24 mouse cellular contexts compared by ENCODE assay signal in genomic region chr17:15177390-15177789, GRCm38 (mm10).
DNase-seq lines count a peak whose midpoint lies in the region; ATAC-seq and TF ChIP-seq lines count a peak whose summit lies in the region.
"Had no signal": no experiment of that assay in that cellular context is flagged by ENCODE, and none has a peak within 500 bp of the region (broad histone marks: within the 10 kb centered on the region; RNA-seq: fewer than 3 reads in every experiment).

No protein-coding gene starts in this region.

- no peak for ATAC-seq in forebrain, embryonic 15.5 days (replicated peaks)
- ATAC-seq: activated CD4-positive, CD25-positive, alpha-beta regulatory T cell, adult 4 months; CD4-positive, CD25-positive, alpha-beta regulatory T cell, adult 4 months; forebrain, embryonic 14.5 days; hindbrain, postnatal 0 days had no signal

- 0 out of 2 replicates have a peak, but pooled peaks have one; percentile 40 for TF ChIP-seq EP300 in CH12.LX (IDR thresholded peaks at IDR 0.05; ENCODE audit: low read length)

- H3K36me3 ChIP-seq in CH12.LX (replicated peaks in 1 of 2; ENCODE audit: control insufficient read depth in 1 of 2, insufficient read depth in 1 of 2, low read length in 1 of 2), result no peaks in the 10 kb centered on the region
- H3K36me3 ChIP-seq in forebrain, embryonic 15.5 days, result no peaks in the 10 kb centered on the region
- H3K36me3 ChIP-seq: embryonic facial prominence, embryonic 12.5 days; embryonic facial prominence, embryonic 15.5 days; heart, embryonic 12.5 days; heart, embryonic 15.5 days had no signal

- no peak overlapping the region for H3K27ac ChIP-seq in CH12.LX (ENCODE audit: insufficient read depth, low read depth)
- no peak overlapping the region for H3K27ac ChIP-seq in layer of hippocampus, adult 2 months
- no peak overlapping the region for H3K27ac ChIP-seq in forebrain, embryonic 15.5 days (replicated peaks)
- H3K27ac ChIP-seq: embryonic facial prominence, embryonic 12.5 days; embryonic facial prominence, embryonic 15.5 days; heart, embryonic 15.5 days; hindbrain, embryonic 14.5 days; hindbrain, postnatal 0 days had no signal

- no peak for TF ChIP-seq CTCF in CH12.LX (conservative IDR thresholded peaks at IDR 0.05 in 1 of 2, IDR thresholded peaks at IDR 0.05 in 1 of 2; ENCODE audit: low read depth in 2 of 2, low read length in 2 of 2)
- TF ChIP-seq CTCF in layer of hippocampus, adult 2 months (conservative IDR thresholded peaks at IDR 0.05), result no peak

- peaks cover 5 to 22% of the 10 kb centered on the region in 2 experiments; a peak in 3 of 4 replicates for H3K4me1 ChIP-seq in CH12.LX (ENCODE audit: control insufficient read depth in 1 of 2, insufficient read depth in 2 of 2)
- peaks cover 8% of the 10 kb centered on the region for H3K4me1 ChIP-seq in forebrain, embryonic 15.5 days
- H3K4me1 ChIP-seq: embryonic facial prominence, embryonic 12.5 days; embryonic facial prominence, embryonic 15.5 days; heart, embryonic 15.5 days had no signal

- dilution Hi-C loops in CH12.LX (cut with MboI; ENCODE audit: extremely low pct_ligation_motif_present, extremely low pct_unique_long_range_greater_than_20kb, low sequenced_read_pairs), result no loop called here

- in situ Hi-C loops in CH12.LX (cut with MboI; ENCODE audit: low pct_ligation_motif_present, low pct_unique_long_range_greater_than_20kb, low sequenced_read_pairs), result no loop called here

- no peak overlapping the region for H3K4me2 ChIP-seq in CH12.LX (ENCODE audit: insufficient read depth, low read depth, poor library complexity, severe bottlenecking)
- no peak overlapping the region for H3K4me2 ChIP-seq in forebrain, embryonic 15.5 days (replicated peaks)
- H3K4me2 ChIP-seq: embryonic facial prominence, embryonic 12.5 days; embryonic facial prominence, embryonic 15.5 days; heart, embryonic 12.5 days; heart, embryonic 15.5 days; hindbrain, embryonic 14.5 days had no signal

- DNase-seq in kidney, postnatal 14 days, result peak; percentile 24
- DNase-seq in kidney, postnatal 10 days, result no peak
- no peak for DNase-seq in CH12.LX (ENCODE audit: extremely low read depth)
- DNase-seq in lung, postnatal 10 days, result peak; percentile 50
- DNase-seq in lung, postnatal 36 days, result peak; percentile 74
- no peak for DNase-seq in spleen, postnatal 36 days (ENCODE audit: low spot score in 2 of 2)
- no peak for DNase-seq in layer of hippocampus, adult 2 months (ENCODE audit: low spot score in 2 of 2)
- DNase-seq: adrenal gland, adult 8-10 months; cerebellum, adult 11 months; cerebellum, adult 9-11 months; cerebellum, postnatal 25 days; gastrocnemius, postnatal 25 days; heart, postnatal 14 days; heart, postnatal 4 days had no signal

- H3K79me2 ChIP-seq in CH12.LX (replicated peaks; ENCODE audit: control insufficient read depth, extremely low read depth, insufficient read depth, poor library complexity, severe bottlenecking), result no peaks in the 10 kb centered on the region

- no peak for TF ChIP-seq POLR2A in CH12.LX (IDR thresholded peaks at IDR 0.05; ENCODE audit: low read depth, low read length)

- no peak overlapping the region for H3K9ac ChIP-seq in CH12.LX (ENCODE audit: insufficient read depth, low read depth)
- no peak overlapping the region for H3K9ac ChIP-seq in forebrain, embryonic 15.5 days (replicated peaks)
- H3K9ac ChIP-seq: embryonic facial prominence, embryonic 12.5 days; embryonic facial prominence, embryonic 15.5 days; heart, embryonic 12.5 days; heart, embryonic 15.5 days; hindbrain, embryonic 14.5 days had no signal

- H3K27me3 ChIP-seq in CH12.LX (replicated peaks), result no peaks in the 10 kb centered on the region
- no peaks in the 10 kb centered on the region for H3K27me3 ChIP-seq in forebrain, embryonic 15.5 days
- H3K27me3 ChIP-seq: embryonic facial prominence, embryonic 12.5 days; embryonic facial prominence, embryonic 15.5 days had no signal

- WGBS in forebrain, embryonic 15.5 days, result 90% methylated on average over 3 of the region's 3 CpGs

- no peak overlapping the region for H3K4me3 ChIP-seq in CH12.LX (replicated peaks in 1 of 3; ENCODE audit: low read depth in 2 of 3, low read length in 2 of 3, poor library complexity in 1 of 3)
- H3K4me3 ChIP-seq in layer of hippocampus, adult 2 months, result no peak overlapping the region
- no peak overlapping the region for H3K4me3 ChIP-seq in forebrain, embryonic 15.5 days
- H3K4me3 ChIP-seq: embryonic facial prominence, embryonic 12.5 days; embryonic facial prominence, embryonic 15.5 days; heart, embryonic 12.5 days; heart, embryonic 15.5 days had no signal

- TF ChIP-seq RAD21 in CH12.LX (IDR thresholded peaks at IDR 0.05; ENCODE audit: low read depth, low read length), result no peak

- no peaks in the 10 kb centered on the region for H3K9me3 ChIP-seq in CH12.LX (replicated peaks; ENCODE audit: low read length)
- no peaks in the 10 kb centered on the region for H3K9me3 ChIP-seq in forebrain, embryonic 15.5 days
- H3K9me3 ChIP-seq: embryonic facial prominence, embryonic 12.5 days; embryonic facial prominence, embryonic 15.5 days; heart, embryonic 12.5 days; heart, embryonic 15.5 days had no signal

TF ChIP-seq in CH12.LX, 34 proteins besides CTCF, POLR2A, EP300 and RAD21:
- no peak for TF ChIP-seq GABPA (IDR thresholded peaks at IDR 0.05; ENCODE audit: insufficient replicate concordance, low read depth, low read length)
- TF ChIP-seq ETS1 (conservative IDR thresholded peaks at IDR 0.05; ENCODE audit: low read depth, low read length), result peak; percentile 56
- TF ChIP-seq JUND (conservative IDR thresholded peaks at IDR 0.05; ENCODE audit: low read depth, low read length), result 0 out of 2 replicates have a peak, but pooled peaks have one; percentile 25
- no peak for TF ChIP-seq TBP (conservative IDR thresholded peaks at IDR 0.05; ENCODE audit: low read depth, low read length)
- peak; percentile 32; the same call in 1 of the 2 replicates for TF ChIP-seq JUN (IDR thresholded peaks at IDR 0.05; ENCODE audit: insufficient read depth, low read depth, low read length)
- 0 out of 2 replicates have a peak, but pooled peaks have one; percentile 10 for TF ChIP-seq ELF1 (IDR thresholded peaks at IDR 0.05; ENCODE audit: low read depth, low read length)

Comparison
In these comparisons a context has a peak if more than half of its experiments do, and no peak if none do; other contexts are left out.
1. DNase-seq: peak in kidney, postnatal 14 days (single experiment), lung, postnatal 10 days (single experiment) and lung, postnatal 36 days (single experiment); none in kidney, postnatal 10 days (single experiment), CH12.LX (single experiment), spleen, postnatal 36 days (0 of 2) and layer of hippocampus, adult 2 months (0 of 2).